Mouse (Mus musculus): Measurements from ENCODE around the gene Cyp46a1. TPM values are rescaled to one million over a fixed set of nuclear protein-coding genes. Genes with fewer than 3 reads are reported as not detected.

Gene Cyp46a1
- polyA plus RNA-seq, 1 experiment from 2014 or later: 6.6 TPM

DNA sequence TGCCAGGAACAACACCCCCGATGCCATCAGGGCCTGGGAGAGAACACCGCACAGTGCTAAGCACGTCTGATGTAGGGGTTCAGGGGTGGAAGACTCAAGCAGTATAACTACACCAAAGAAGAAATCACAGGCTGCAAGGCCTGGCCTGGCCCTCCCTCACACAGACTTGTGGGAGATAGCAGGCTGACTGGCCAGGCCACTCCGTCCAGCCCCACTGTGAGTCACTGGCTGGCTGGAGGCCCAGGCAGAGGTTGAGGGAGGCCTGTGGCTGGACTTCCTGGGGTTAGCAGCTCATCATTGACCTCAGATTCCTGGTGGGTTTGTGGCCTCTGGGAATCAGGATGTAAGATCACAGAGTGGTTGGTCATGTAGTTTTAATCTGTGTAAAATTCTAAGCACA lies 59.5 kb downstream of the Cyp46a1 start:
- H3K36me3 ChIP-seq: no peaks in the 10 kb centered on the region
- H3K27ac ChIP-seq: peak overlapping the region; percentile 54
- H3K27me3 ChIP-seq: no peaks in the 10 kb centered on the region
- ATAC-seq (ENCODE audit: borderline replicate concordance, extremely low read depth, low FRiP score, low TSS enrichment): peak; percentile 76; the same call in 1 of the 2 replicates
- 53% methylated on average over 4 of the region's 4 CpGs for WGBS
- H3K9ac ChIP-seq: no peak overlapping the region
- peaks cover 24% of the 10 kb centered on the region; the same call in 1 of the 2 replicates for H3K4me1 ChIP-seq
- H3K9me3 ChIP-seq: no peaks in the 10 kb centered on the region
- no peak overlapping the region for H3K4me2 ChIP-seq
- no peak overlapping the region for H3K4me3 ChIP-seq

DNA sequence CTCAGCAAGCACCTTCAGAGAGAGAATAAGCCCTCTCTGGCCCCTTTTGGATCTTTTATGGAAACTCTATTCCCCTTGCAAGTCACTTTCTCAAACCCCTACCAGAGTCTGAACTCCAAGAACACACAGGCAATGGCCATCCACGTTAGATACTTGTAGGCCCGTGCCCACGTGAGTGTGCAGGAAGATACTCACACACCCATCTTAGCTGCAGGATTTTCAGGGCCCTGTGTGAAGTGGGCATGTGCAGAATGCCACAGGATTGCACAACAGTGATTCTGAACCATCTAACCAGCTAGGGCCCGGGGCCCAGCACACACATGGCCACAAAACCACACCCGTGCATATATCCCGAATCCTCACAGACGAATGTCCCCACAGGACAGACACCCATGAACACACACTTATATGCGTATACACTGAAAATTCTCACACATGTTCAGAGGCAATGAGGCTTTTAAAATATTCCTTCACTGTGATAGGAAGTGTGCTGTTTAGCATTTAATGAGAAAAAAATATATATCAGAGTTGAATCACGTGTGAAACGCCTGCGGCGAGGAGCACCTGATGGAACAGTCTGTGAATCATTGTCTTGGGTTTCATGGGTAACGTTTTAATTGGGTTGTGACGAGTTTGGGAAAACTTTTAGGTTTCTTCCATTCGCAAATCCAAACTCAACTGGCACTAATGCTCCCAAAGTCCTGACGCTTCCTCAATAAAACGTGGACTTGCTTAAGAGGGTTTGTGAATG lies 60.5 kb downstream of the Cyp46a1 start:
- no peak overlapping the region for H3K27ac ChIP-seq
- peaks cover 24% of the 10 kb centered on the region; the same call in 1 of the 2 replicates for H3K4me1 ChIP-seq
- no peak for ATAC-seq (ENCODE audit: borderline replicate concordance, extremely low read depth, low FRiP score, low TSS enrichment)
- H3K9me3 ChIP-seq: no peaks in the 10 kb centered on the region
- H3K4me3 ChIP-seq: no peak overlapping the region
- no peaks in the 10 kb centered on the region for H3K27me3 ChIP-seq
- H3K4me2 ChIP-seq: no peak overlapping the region
- H3K9ac ChIP-seq: no peak overlapping the region
- WGBS: 88% methylated on average over 17 of the region's 17 CpGs
- no peaks in the 10 kb centered on the region for H3K36me3 ChIP-seq

DNA sequence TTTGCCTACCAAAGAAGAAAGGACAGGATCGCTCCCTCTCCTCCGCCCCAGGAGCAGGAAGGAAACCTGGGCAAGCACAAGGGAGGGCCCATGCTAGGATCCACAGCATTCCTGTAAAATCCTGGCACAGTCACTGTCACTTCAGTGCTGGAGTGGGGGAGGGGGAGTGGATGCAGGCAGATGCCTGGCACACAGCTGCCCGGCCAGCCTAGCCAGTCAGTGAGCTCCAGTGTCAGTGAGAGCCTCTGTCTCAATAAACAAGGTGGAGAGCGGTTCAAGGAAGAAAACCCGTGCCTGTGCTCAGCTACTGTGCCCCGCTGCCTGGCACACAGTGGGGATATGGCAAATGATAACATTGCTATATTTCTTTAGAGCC lies 61.1 kb downstream of the Cyp46a1 start:
- no peak overlapping the region for H3K4me2 ChIP-seq
- no peaks in the 10 kb centered on the region for H3K36me3 ChIP-seq
- 69% methylated on average over 6 of the region's 6 CpGs for WGBS
- peaks cover 24% of the 10 kb centered on the region; the same call in 1 of the 2 replicates for H3K4me1 ChIP-seq
- H3K9me3 ChIP-seq: no peaks in the 10 kb centered on the region
- H3K27ac ChIP-seq: no peak overlapping the region
- no peak overlapping the region for H3K9ac ChIP-seq
- no peak overlapping the region for H3K4me3 ChIP-seq
- ATAC-seq (ENCODE audit: borderline replicate concordance, extremely low read depth, low FRiP score, low TSS enrichment): no peak
- no peaks in the 10 kb centered on the region for H3K27me3 ChIP-seq

DNA sequence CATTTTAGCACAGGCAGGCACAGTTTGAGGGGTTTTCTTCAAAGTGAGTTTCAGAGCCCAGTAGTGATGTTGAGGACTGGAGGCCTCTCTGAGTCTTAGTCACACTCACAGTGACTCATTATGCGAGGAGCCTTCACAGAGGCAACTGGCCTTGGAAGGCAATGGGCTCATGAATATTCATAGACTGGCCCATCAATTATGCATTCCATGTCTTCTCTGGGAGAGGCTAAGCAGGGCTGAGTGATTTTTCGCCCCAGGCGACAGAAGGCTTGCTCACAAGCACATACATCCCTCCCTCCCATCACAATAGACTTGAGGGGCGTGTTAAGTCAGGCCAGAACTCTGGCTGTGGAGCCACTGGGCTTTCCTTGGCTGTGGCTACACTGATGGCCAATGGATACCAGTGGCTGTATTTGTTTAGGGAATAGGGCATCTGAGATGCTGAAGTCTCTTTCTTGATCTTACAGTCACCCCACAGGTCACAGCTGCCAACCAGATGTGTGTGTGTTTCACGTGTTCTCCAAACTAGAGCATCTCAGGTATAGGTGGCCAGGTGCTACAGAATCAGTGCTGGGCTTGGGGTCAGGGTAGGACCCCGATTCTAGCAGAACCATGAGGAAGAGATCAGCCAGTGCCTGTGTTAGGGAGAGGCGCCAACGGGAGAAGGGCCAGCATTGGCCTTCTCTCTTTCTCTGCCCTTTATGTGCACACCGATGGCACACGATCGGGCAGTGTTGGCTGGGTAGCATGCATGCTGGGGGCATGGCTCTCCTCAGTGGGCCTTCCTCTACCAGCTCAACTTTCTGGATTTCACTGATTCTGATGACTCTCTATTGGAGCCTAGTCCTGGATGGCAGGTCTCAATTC lies 62.1 kb downstream of the Cyp46a1 start:
- H3K4me1 ChIP-seq: peaks cover 24% of the 10 kb centered on the region; the same call in 1 of the 2 replicates
- no peak overlapping the region for H3K4me3 ChIP-seq
- no peak overlapping the region for H3K4me2 ChIP-seq
- H3K27ac ChIP-seq: no peak overlapping the region
- WGBS: 79% methylated on average over 11 of the region's 11 CpGs
- no peaks in the 10 kb centered on the region for H3K9me3 ChIP-seq
- H3K9ac ChIP-seq: no peak overlapping the region
- no peaks in the 10 kb centered on the region for H3K27me3 ChIP-seq
- H3K36me3 ChIP-seq: no peaks in the 10 kb centered on the region
- no peak for ATAC-seq (ENCODE audit: borderline replicate concordance, extremely low read depth, low FRiP score, low TSS enrichment)

DNA sequence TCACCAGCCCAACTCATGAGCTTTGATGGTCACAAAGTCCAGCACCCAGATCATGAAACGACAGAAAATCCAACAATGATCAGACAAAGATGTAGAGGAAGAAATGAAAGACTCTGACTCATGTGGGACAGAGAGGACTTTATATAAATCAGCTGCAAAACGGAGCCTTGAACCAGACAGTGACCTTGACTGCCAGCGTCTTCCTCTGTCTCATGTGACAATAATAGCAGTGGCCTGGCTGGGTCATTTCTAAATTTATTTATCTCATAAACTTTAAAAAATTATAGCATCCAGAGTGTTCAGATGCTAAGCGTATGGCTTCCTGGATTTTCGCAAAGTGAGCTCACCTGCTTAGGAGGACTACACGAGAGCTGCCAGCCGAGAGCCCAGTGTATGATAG lies 64.5 kb downstream of the Cyp46a1 start:
- H3K36me3 ChIP-seq: no peaks in the 10 kb centered on the region
- H3K4me1 ChIP-seq: peaks cover 10% of the 10 kb centered on the region
- no peaks in the 10 kb centered on the region for H3K9me3 ChIP-seq
- H3K27ac ChIP-seq: no peak overlapping the region
- 70% methylated on average over 7 of the region's 7 CpGs for WGBS
- H3K27me3 ChIP-seq: no peaks in the 10 kb centered on the region
- no peak overlapping the region for H3K9ac ChIP-seq
- H3K4me3 ChIP-seq: no peak overlapping the region
- no peak overlapping the region for H3K4me2 ChIP-seq
- no peak for ATAC-seq (ENCODE audit: borderline replicate concordance, extremely low read depth, low FRiP score, low TSS enrichment)

DNA sequence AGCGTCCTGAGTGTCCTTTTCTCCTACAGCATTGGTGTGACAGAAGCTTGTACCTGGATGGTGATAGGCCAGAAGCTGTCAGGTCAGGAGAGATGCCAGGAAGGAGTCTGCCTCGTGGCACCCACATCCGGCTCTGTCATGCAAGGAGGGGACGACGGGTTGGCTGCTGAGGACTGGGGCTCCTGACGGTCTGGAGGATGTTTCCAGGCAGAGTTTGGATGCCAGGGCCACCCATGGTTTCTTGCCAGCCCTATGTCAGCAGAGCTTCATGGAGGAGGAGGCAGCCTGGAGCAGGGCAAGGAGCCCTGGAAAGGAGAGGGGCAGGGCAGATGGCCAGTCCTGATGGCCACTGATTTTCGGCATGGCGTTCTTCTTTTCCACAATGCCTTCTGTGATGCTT lies 65.0 kb downstream of the Cyp46a1 start:
- Histone ChIP-seq H3K27me3 (no peaks in the 10 kb centered on the region), H3K4me1 (peaks cover 10% of the 10 kb centered on the region), H3K36me3 (no peaks in the 10 kb centered on the region), H3K9ac (no peak overlapping the region), H3K9me3 (no peaks in the 10 kb centered on the region), H3K4me3 (no peak overlapping the region), H3K27ac (no peak overlapping the region), H3K4me2 (no peak overlapping the region)
- ATAC-seq (ENCODE audit: borderline replicate concordance, extremely low read depth, low FRiP score, low TSS enrichment): no peak
- WGBS: 82% methylated on average over 8 of the region's 8 CpGs

DNA sequence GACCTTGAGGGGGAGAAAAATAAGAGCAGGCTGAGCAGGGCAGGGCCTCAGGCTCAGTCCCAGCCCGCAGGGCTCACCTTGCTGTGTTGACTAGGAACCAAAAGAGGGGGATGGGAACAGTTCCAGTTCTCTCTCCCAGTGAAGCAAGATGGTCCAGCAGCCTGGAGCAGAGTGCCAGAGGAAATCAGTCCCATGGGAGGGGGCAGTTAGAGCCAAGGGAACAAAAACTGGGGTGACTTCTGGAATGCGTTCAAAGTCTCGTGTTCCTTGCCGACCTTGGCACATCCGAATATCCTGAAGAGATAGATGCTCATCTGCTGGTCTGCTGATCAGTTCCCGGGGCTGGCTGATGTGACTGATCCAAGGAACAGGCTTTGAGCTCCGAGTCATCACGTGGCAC lies 66.8 kb downstream of the Cyp46a1 start:
- Histone ChIP-seq H3K9me3 (no peaks in the 10 kb centered on the region), H3K9ac (no peak overlapping the region), H3K27ac (no peak overlapping the region), H3K4me1 (peaks cover 15% of the 10 kb centered on the region), H3K36me3 (no peaks in the 10 kb centered on the region), H3K27me3 (no peaks in the 10 kb centered on the region), H3K4me3 (no peak overlapping the region), H3K4me2 (no peak overlapping the region)
- no peak for ATAC-seq (ENCODE audit: borderline replicate concordance, extremely low read depth, low FRiP score, low TSS enrichment)
- 67% methylated on average over 8 of the region's 8 CpGs for WGBS

DNA sequence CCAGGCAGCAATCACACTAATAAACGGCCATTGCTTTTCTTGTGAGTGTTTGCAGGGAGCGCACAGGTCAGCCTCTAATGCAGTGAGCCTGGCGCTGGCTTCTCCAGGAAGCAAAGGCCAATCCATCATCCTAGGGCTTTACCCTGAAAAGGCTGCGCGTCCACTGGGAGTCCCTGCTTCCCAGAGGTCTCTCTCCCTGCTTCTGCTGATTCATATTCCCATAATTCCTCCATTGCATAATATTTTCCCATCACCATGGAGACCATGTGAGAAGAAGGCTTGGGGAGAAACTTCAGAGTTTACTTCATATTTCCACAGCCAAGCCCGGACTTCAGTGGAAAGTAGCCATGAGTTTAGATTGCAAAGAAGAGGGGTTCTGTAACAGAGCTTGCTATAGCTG lies 69.8 kb downstream of the Cyp46a1 start:
- Histone ChIP-seq H3K9me3 (no peaks in the 10 kb centered on the region), H3K4me2 (no peak overlapping the region), H3K4me3 (no peak overlapping the region), H3K4me1 (peaks cover 22% of the 10 kb centered on the region), H3K36me3 (no peaks in the 10 kb centered on the region), H3K9ac (no peak overlapping the region), H3K27me3 (no peaks in the 10 kb centered on the region), H3K27ac (peak overlapping the region; percentile 65; the same call in 1 of the 2 replicates)
- ATAC-seq (ENCODE audit: borderline replicate concordance, extremely low read depth, low FRiP score, low TSS enrichment): peak; percentile 67; the same call in 1 of the 2 replicates
- 14% methylated on average over 6 of the region's 6 CpGs for WGBS

DNA sequence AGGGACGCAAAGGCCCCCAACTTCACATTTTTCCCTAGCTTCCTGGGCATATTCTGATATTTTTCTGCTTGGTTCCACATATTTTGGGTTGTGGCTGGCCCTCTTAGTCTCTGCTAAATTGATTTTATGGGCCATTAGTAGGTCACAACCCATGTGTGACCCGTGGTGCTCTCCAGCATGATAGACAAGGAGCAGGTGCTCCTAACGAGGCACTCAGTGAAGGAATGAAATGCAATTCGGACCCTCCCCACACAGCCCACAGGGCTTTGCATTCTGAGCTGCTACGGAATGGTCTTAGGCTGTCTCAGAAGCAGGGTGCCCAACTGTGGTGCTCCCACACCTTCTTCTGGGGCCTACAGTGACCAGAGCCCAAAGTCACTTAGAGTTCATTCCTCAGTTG lies 74.9 kb downstream of the Cyp46a1 start:
- H3K36me3 ChIP-seq: no peaks in the 10 kb centered on the region
- H3K4me1 ChIP-seq: peaks cover 19% of the 10 kb centered on the region
- no peaks in the 10 kb centered on the region for H3K27me3 ChIP-seq
- H3K4me2 ChIP-seq: no peak overlapping the region
- no peak overlapping the region for H3K4me3 ChIP-seq
- no peak overlapping the region for H3K9ac ChIP-seq
- 64% methylated on average over 5 of the region's 5 CpGs for WGBS
- H3K9me3 ChIP-seq: no peaks in the 10 kb centered on the region
- no peak for ATAC-seq (ENCODE audit: borderline replicate concordance, extremely low read depth, low FRiP score, low TSS enrichment)
- no peak overlapping the region for H3K27ac ChIP-seq

DNA sequence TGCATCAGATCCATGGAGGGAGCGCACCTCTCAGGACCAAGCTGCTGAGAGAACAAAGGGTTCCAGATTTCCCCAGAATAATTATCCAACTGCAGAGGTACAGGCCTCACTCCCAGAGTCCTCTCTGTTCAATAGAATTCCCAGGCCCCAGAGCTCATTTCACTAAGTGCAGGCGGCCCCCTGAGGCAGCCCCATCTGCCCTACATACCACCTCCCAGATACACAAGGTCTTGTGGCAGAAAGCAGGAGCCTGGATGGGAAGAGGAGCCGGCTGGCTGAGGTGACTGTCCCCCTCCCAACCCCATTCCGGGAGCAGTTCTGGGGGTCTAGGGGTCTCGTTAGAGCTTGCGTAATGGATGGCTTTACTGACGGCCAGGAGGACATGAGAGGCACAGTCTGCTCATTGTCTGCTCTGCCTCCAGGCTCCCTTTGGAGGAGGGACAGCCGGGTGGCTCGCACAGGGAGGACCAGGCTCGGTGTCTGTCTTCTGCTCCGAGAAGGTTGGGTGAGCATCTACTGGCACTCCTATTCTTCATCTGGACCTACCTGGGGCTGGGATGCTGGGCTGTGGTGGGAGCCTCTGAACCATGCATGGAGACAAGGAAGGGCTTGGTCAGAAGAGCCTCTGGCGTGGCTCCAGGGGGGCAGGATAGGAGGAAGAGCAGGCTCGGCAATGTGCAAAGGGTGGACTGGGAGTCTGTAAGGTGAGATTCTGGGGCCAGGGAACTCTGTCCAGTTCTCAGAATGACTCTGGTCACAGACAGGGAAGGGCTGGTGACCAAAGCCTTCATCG lies 76.4 kb downstream of the Cyp46a1 start:
- 0 out of 2 replicates have a peak, but pooled peaks have one; percentile 25 for ATAC-seq (ENCODE audit: borderline replicate concordance, extremely low read depth, low FRiP score, low TSS enrichment)
- 62% methylated on average over 14 of the region's 14 CpGs for WGBS
- Histone ChIP-seq H3K4me1 (peaks cover 10% of the 10 kb centered on the region), H3K9ac (no peak overlapping the region), H3K4me3 (no peak overlapping the region), H3K4me2 (no peak overlapping the region), H3K27ac (no peak overlapping the region), H3K27me3 (no peaks in the 10 kb centered on the region), H3K9me3 (no peaks in the 10 kb centered on the region), H3K36me3 (no peaks in the 10 kb centered on the region)

Measured in lung, embryonic 15.5 days (tissue).